Mouse (Mus musculus) right cerebral cortex, postnatal 14 days (tissue): ENCODE measurements around the gene Zic4.

Experiments used
- DNase-seq: peaks from one replicate; pipeline ENCODE4 v3.0.0; 2022

Gene Zic4

GRCm38 (mm10) chr9:91361856-91362601 lies at the start of gene Zic4:
Gene Zic4 (plus strand): TSS chr9:91362413.
- no peak for DNase-seq

GRCm38 (mm10) chr9:91347591-91347990 lies 14.6 kb upstream of the Zic4 start:
- no peak for DNase-seq

- no peak for DNase-seq
These were observed 13.5 kb upstream of the Zic4 start for GRCm38 (mm10) chr9:91348746-91349145.

- DNase-seq, result no peak
These were observed 11.9 kb upstream of the Zic4 start for GRCm38 (mm10) chr9:91350211-91350791.

GRCm38 (mm10) chr9:91350861-91351291 lies 11.3 kb upstream of the Zic4 start:
- no peak for DNase-seq

- no peak for DNase-seq
These were observed 10.9 kb upstream of the Zic4 start for GRCm38 (mm10) chr9:91351361-91351760.

- no peak for DNase-seq
These were observed 10.2 kb upstream of the Zic4 start for GRCm38 (mm10) chr9:91351961-91352411.

GRCm38 (mm10) chr9:91352786-91353185 lies 9.4 kb upstream of the Zic4 start:
- no peak for DNase-seq

GRCm38 (mm10) chr9:91353551-91354433 lies 8.4 kb upstream of the Zic4 start:
- DNase-seq, result no peak

GRCm38 (mm10) chr9:91354434-91355269 lies 7.6 kb upstream of the Zic4 start:
- DNase-seq, result no peak

GRCm38 (mm10) chr9:91355270-91355589 lies 7.0 kb upstream of the Zic4 start:
- DNase-seq, result no peak

GRCm38 (mm10) chr9:91355629-91356352 lies 6.4 kb upstream of the Zic4 start:
- DNase-seq, result peak; percentile 34

GRCm38 (mm10) chr9:91356353-91356740 lies 5.9 kb upstream of the Zic4 start:
- no peak for DNase-seq

- DNase-seq, result no peak
These were observed 4.9 kb upstream of the Zic4 start for GRCm38 (mm10) chr9:91357321-91357720.

- DNase-seq, result no peak
These were observed 3.1 kb upstream of the Zic4 start for GRCm38 (mm10) chr9:91358851-91359687.

GRCm38 (mm10) chr9:91360151-91361032 lies 1.8 kb upstream of the Zic4 start:
- DNase-seq, result no peak

GRCm38 (mm10) chr9:91361033-91361855 lies 969 bp upstream of the Zic4 start:
- no peak for DNase-seq

- DNase-seq, result no peak
These were observed 958 bp downstream of the Zic4 start for GRCm38 (mm10) chr9:91363011-91363730.

GRCm38 (mm10) chr9:91363814-91364126 lies 1.6 kb downstream of the Zic4 start:
- DNase-seq, result no peak
